Mouse (Mus musculus) urinary bladder, postnatal 25 days (tissue): Measurements from ENCODE around the gene Flt1.
"Not testable (repeated sequence)": the region's sequence is repeated elsewhere in the genome, so short reads cannot be mapped to it uniquely, and the experiment has no call there.

ENCODE experiments used
- DNase-seq: peaks from one replicate; pipeline ENCODE4 v3.0.0; 2022; ENCODE audit warnings: low spot score

Flt1 gene

GRCm38 (mm10) chr5:147665946-147666345, 59.9 kb downstream of the Flt1 start:
- no peak for DNase-seq

- no peak for DNase-seq
Measured at GRCm38 (mm10) chr5:147665381-147665780, 60.4 kb downstream of the Flt1 start.

- DNase-seq: no peak
Measured at GRCm38 (mm10) chr5:147659909-147660308, 65.9 kb downstream of the Flt1 start.

- no peak for DNase-seq
Measured at GRCm38 (mm10) chr5:147657882-147658855, 67.6 kb downstream of the Flt1 start.

GRCm38 (mm10) chr5:147655761-147656160, 70.0 kb downstream of the Flt1 start:
- DNase-seq: no peak

GRCm38 (mm10) chr5:147651233-147651632, 74.6 kb downstream of the Flt1 start:
- DNase-seq: no peak

GRCm38 (mm10) chr5:147646351-147646929, 79.4 kb downstream of the Flt1 start:
- DNase-seq: no peak

GRCm38 (mm10) chr5:147645001-147645645, 80.7 kb downstream of the Flt1 start:
- DNase-seq: peak; percentile 15

GRCm38 (mm10) chr5:147641452-147641851, 84.4 kb downstream of the Flt1 start:
- no peak for DNase-seq

- DNase-seq: no peak
Measured at GRCm38 (mm10) chr5:147639940-147640339, 85.9 kb downstream of the Flt1 start.

GRCm38 (mm10) chr5:147636676-147637075, 89.1 kb downstream of the Flt1 start:
- no peak for DNase-seq

GRCm38 (mm10) chr5:147635883-147636282, 89.9 kb downstream of the Flt1 start:
- DNase-seq: no peak

- no peak for DNase-seq
Measured at GRCm38 (mm10) chr5:147634016-147634415, 91.8 kb downstream of the Flt1 start.

GRCm38 (mm10) chr5:147632716-147633115, 93.1 kb downstream of the Flt1 start:
- no peak for DNase-seq

- DNase-seq: no peak
Measured at GRCm38 (mm10) chr5:147630426-147631290, 95.2 kb downstream of the Flt1 start.

- DNase-seq: no peak
Measured at GRCm38 (mm10) chr5:147626944-147627343, 98.9 kb downstream of the Flt1 start.

GRCm38 (mm10) chr5:147623747-147624146, 102.1 kb downstream of the Flt1 start:
- no peak for DNase-seq

- DNase-seq: no peak
Measured at GRCm38 (mm10) chr5:147620178-147620577, 105.6 kb downstream of the Flt1 start.

- DNase-seq: no peak
Measured at GRCm38 (mm10) chr5:147618243-147618642, 107.6 kb downstream of the Flt1 start.

- DNase-seq: no peak
Measured at GRCm38 (mm10) chr5:147616450-147616849, 109.4 kb downstream of the Flt1 start.

GRCm38 (mm10) chr5:147614659-147615058, 111.2 kb downstream of the Flt1 start:
- DNase-seq: no peak

GRCm38 (mm10) chr5:147611348-147611747, 114.5 kb downstream of the Flt1 start:
- DNase-seq: not testable (repeated sequence)
